Mouse (Mus musculus): Measurements from ENCODE around the gene Tanc2. TPM values are rescaled to one million over a fixed set of nuclear protein-coding genes. Genes with fewer than 3 reads are reported as not detected.
A peak's percentile ranks its signal among the peaks of the same experiment; 100 is the strongest.

Gene Tanc2
- polyA plus RNA-seq, 1 experiment, result 52.1 TPM

- TF ChIP-seq POLR2A (IDR thresholded peaks at IDR 0.05; ENCODE audit: borderline replicate concordance, extremely low read depth, insufficient read depth, insufficient read length, poor library complexity, severe bottlenecking), result no peak
- no peak for TF ChIP-seq CTCF (IDR thresholded peaks at IDR 0.05; ENCODE audit: borderline replicate concordance, extremely low read depth, insufficient read depth, insufficient read length)
- DNase-seq (ENCODE audit: low read depth), result no peak
Observed at GRCm38 (mm10) chr11:105654616-105655015, 64.8 kb downstream of the Tanc2 start.

GRCm38 (mm10) chr11:105655335-105655734 lies 65.5 kb downstream of the Tanc2 start:
- TF ChIP-seq CTCF (IDR thresholded peaks at IDR 0.05; ENCODE audit: borderline replicate concordance, extremely low read depth, insufficient read depth, insufficient read length) (no peak), POLR2A (IDR thresholded peaks at IDR 0.05; ENCODE audit: borderline replicate concordance, extremely low read depth, insufficient read depth, insufficient read length, poor library complexity, severe bottlenecking) (no peak)
- no peak for DNase-seq (ENCODE audit: low read depth)

GRCm38 (mm10) chr11:105667879-105668278 lies 78.1 kb downstream of the Tanc2 start:
- no peak for DNase-seq (ENCODE audit: low read depth)
- TF ChIP-seq POLR2A (IDR thresholded peaks at IDR 0.05; ENCODE audit: borderline replicate concordance, extremely low read depth, insufficient read depth, insufficient read length, poor library complexity, severe bottlenecking) (no peak), CTCF (IDR thresholded peaks at IDR 0.05; ENCODE audit: borderline replicate concordance, extremely low read depth, insufficient read depth, insufficient read length) (no peak)

GRCm38 (mm10) chr11:105678996-105679395 lies 89.2 kb downstream of the Tanc2 start:
- no peak for DNase-seq (ENCODE audit: low read depth)
- no peak for TF ChIP-seq CTCF (IDR thresholded peaks at IDR 0.05; ENCODE audit: borderline replicate concordance, extremely low read depth, insufficient read depth, insufficient read length)
- TF ChIP-seq POLR2A (IDR thresholded peaks at IDR 0.05; ENCODE audit: borderline replicate concordance, extremely low read depth, insufficient read depth, insufficient read length, poor library complexity, severe bottlenecking), result no peak

GRCm38 (mm10) chr11:105684747-105685146 lies 95.0 kb downstream of the Tanc2 start:
- DNase-seq (ENCODE audit: low read depth), result no peak
- TF ChIP-seq POLR2A (IDR thresholded peaks at IDR 0.05; ENCODE audit: borderline replicate concordance, extremely low read depth, insufficient read depth, insufficient read length, poor library complexity, severe bottlenecking), result no peak
- TF ChIP-seq CTCF (IDR thresholded peaks at IDR 0.05; ENCODE audit: borderline replicate concordance, extremely low read depth, insufficient read depth, insufficient read length), result no peak

- TF ChIP-seq CTCF (IDR thresholded peaks at IDR 0.05; ENCODE audit: borderline replicate concordance, extremely low read depth, insufficient read depth, insufficient read length) (no peak), POLR2A (IDR thresholded peaks at IDR 0.05; ENCODE audit: borderline replicate concordance, extremely low read depth, insufficient read depth, insufficient read length, poor library complexity, severe bottlenecking) (no peak)
- no peak for DNase-seq (ENCODE audit: low read depth)
Observed at GRCm38 (mm10) chr11:105700528-105700927, 110.7 kb downstream of the Tanc2 start.

- DNase-seq (ENCODE audit: low read depth), result no peak
- TF ChIP-seq CTCF (IDR thresholded peaks at IDR 0.05; ENCODE audit: borderline replicate concordance, extremely low read depth, insufficient read depth, insufficient read length) (no peak), POLR2A (IDR thresholded peaks at IDR 0.05; ENCODE audit: borderline replicate concordance, extremely low read depth, insufficient read depth, insufficient read length, poor library complexity, severe bottlenecking) (no peak)
Observed at GRCm38 (mm10) chr11:105719660-105720059, 129.9 kb downstream of the Tanc2 start.

GRCm38 (mm10) chr11:105731541-105731940 lies 141.8 kb downstream of the Tanc2 start:
- TF ChIP-seq CTCF (IDR thresholded peaks at IDR 0.05; ENCODE audit: borderline replicate concordance, extremely low read depth, insufficient read depth, insufficient read length) (no peak), POLR2A (IDR thresholded peaks at IDR 0.05; ENCODE audit: borderline replicate concordance, extremely low read depth, insufficient read depth, insufficient read length, poor library complexity, severe bottlenecking) (no peak)
- peak; percentile 91 for DNase-seq (ENCODE audit: low read depth)

GRCm38 (mm10) chr11:105731989-105732531 lies 142.3 kb downstream of the Tanc2 start:
- DNase-seq (ENCODE audit: low read depth), result peak; percentile 51
- TF ChIP-seq POLR2A (IDR thresholded peaks at IDR 0.05; ENCODE audit: borderline replicate concordance, extremely low read depth, insufficient read depth, insufficient read length, poor library complexity, severe bottlenecking) (no peak), CTCF (IDR thresholded peaks at IDR 0.05; ENCODE audit: borderline replicate concordance, extremely low read depth, insufficient read depth, insufficient read length) (no peak)

GRCm38 (mm10) chr11:105743171-105743570 lies 153.4 kb downstream of the Tanc2 start:
- TF ChIP-seq POLR2A (IDR thresholded peaks at IDR 0.05; ENCODE audit: borderline replicate concordance, extremely low read depth, insufficient read depth, insufficient read length, poor library complexity, severe bottlenecking), result no peak
- TF ChIP-seq CTCF (IDR thresholded peaks at IDR 0.05; ENCODE audit: borderline replicate concordance, extremely low read depth, insufficient read depth, insufficient read length), result no peak
- DNase-seq (ENCODE audit: low read depth), result no peak

GRCm38 (mm10) chr11:105749297-105750071 lies 159.7 kb downstream of the Tanc2 start:
- DNase-seq (ENCODE audit: low read depth), result peak; percentile 57

More at GRCm38 (mm10) chr11:105749297-105750071, 159.7 kb downstream of the Tanc2 start:
- no peak for TF ChIP-seq POLR2A (IDR thresholded peaks at IDR 0.05; ENCODE audit: borderline replicate concordance, extremely low read depth, insufficient read depth, insufficient read length, poor library complexity, severe bottlenecking)
- no peak for TF ChIP-seq CTCF (IDR thresholded peaks at IDR 0.05; ENCODE audit: borderline replicate concordance, extremely low read depth, insufficient read depth, insufficient read length)

Measured in brain, embryonic 14.5 days (tissue).